Mouse (Mus musculus): ENCODE measurements around the gene Diras1.

- TF ChIP-seq CTCF (IDR thresholded peaks at IDR 0.05; ENCODE audit: borderline replicate concordance, insufficient read depth, low read length) (no peak), POLR2A (IDR thresholded peaks at IDR 0.05; ENCODE audit: low read depth, low read length) (no peak)
Observed at GRCm38 (mm10) chr10:81019687-81020086, 5.8 kb downstream of the Diras1 start.
